Mouse (Mus musculus): ENCODE data around the gene Sprn.
"Not testable (repeated sequence)": the region's sequence is repeated elsewhere in the genome, so short reads cannot be mapped to it uniquely, and the experiment has no call there.

GRCm38 (mm10) chr7:140134033-140134432 lies 20.6 kb downstream of the Sprn start:
- TF ChIP-seq CTCF, EP300 (IDR thresholded peaks at IDR 0.05): not testable (repeated sequence)
